Mouse (Mus musculus) c-Kit-positive CD71-negative TER-119-negative erythroid progenitor cells, embryonic 14.5 days (primary cell): ENCODE measurements around the gene AC134908.4.

Experiments used
- DNase-seq: peaks from one replicate; pipeline ENCODE4 v3.0.0-alpha.2; 2013; ENCODE audit warnings: low read depth

The AC134908.4 gene

GRCm38 (mm10) chr17:25795609-25796092 is at the start of gene AC134908.4:
AC134908.4 (minus strand) TSS chr17:25795659.
- no peak for DNase-seq

GRCm38 (mm10) chr17:25844396-25844901 is 49.0 kb upstream of the AC134908.4 start, which contains the start of gene Rhot2:
Rhot2 (minus strand) TSS chr17:25844851.
- peak; percentile 93 for DNase-seq

GRCm38 (mm10) chr17:25843636-25844395 is 48.4 kb upstream of the AC134908.4 start:
- no peak for DNase-seq

DNA sequence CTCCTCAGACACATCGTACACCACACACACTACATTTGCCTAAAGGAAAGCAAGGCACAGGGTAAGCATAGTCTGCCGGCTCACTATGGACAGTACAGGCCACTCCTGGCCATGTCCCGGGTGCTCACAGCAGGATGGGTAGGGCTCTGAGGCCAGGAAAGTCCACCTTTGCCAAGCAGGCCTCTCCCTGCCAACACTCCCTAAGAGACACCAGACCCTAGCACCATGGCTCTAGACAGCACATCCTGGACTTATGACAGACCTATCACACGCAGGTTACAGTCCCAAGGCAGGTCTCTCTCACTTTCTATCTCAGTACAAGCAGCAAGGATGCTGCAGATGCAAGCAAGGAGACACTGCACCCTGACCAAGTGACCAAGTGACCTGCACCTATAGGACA is 47.7 kb upstream of the AC134908.4 start:
- no peak for DNase-seq

DNA sequence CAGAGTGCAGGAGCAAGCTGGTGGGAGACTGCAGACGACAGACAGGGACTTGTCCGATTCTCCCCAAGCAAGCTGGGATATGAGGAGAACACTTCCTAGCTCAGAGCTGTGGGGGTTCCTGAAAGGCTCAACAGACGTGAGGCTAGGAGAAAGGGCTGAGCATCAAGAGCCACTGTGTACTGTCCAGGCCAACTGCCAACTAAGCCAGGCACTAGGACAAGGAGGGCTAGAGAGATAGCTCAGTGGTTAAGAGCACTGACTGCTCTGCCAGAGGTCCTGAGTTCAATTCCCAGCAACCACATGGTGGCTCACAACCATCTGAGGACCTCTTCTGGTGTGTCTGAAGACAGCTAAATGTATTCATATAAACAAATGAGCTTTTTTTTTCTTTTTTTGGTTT is 47.0 kb upstream of the AC134908.4 start:
- DNase-seq, result no peak

DNA sequence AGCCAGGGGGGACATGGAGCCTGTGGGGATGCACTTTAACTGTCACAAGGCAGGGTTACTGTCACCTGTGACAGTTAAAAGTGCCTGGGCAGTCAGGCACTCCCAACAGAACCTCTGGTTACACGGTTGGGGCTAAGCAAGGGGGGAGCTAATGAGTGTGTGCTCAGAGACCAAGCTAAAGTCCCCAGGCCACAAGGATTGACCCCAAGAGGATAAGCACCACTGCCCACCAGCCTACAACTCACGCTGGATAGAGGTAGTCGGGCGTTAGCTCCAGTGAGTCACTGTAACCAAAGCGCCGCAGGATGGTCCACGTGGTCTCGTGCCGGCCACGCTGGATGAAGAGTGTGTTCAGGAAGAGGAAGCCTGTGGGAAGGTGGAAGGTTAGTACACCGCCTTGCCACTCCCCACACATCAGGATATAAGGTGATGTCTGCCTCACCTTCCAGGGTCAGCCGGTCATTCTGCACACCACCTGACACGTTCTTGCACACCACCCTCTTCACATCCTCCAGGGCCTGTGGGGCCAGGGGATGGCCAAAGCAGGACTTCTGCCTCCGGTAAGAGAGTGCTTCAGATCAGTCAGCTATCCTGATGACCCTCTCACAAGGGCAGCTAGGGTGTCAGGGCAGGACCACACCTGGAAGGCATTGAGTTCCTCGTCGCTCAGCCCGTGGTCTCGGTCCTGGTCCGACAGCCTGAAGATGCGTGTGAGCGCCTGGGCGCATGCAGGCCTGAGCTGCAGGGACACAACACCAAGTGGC is 45.8 kb upstream of the AC134908.4 start, which contains the start of gene Gm20683:
Gene Gm20683 (minus strand): TSS at position 647 of the 764 bp plus-strand sequence.
- no peak for DNase-seq

DNA sequence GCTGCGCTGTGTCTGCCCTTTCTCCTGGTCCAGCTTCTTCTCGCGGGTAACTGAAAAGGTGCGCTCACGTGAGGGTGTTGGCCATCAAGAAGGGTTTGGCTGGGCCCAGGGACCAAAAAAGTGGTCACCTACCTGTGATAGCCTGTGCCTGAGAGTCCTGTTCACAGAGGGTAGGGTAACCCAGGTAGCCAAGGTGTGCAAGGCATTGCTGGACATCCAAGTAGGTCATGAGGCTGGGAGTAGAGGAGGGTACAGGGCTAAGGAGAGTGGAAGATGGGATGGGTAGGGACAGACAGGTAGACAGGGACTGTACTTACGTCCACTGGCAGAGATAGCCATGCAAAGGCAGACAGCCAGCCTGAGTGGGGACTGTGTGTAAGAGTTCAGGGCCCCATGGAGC is 45.1 kb upstream of the AC134908.4 start:
- DNase-seq, result no peak

GRCm38 (mm10) chr17:25839455-25840235 is 44.2 kb upstream of the AC134908.4 start:
- no peak for DNase-seq

DNA sequence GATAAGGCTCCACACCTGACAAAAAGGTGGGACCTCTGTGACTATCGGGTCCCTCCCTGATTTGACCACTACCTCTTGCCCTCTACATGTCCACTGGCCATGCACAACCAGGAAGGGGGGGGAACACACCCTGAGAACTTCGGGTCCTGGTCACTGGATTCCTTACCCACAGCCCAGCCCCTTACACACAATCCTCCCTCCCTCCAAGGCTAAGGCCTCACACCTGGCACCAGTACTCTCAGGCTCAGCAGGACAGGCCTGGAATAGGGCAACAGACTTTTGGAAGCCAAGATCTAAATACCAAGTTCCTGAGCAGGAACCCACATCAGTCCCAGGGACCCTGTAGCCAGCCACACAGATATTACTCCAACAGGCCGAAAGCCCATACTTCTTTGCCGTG is 43.4 kb upstream of the AC134908.4 start:
- DNase-seq, result no peak

DNA sequence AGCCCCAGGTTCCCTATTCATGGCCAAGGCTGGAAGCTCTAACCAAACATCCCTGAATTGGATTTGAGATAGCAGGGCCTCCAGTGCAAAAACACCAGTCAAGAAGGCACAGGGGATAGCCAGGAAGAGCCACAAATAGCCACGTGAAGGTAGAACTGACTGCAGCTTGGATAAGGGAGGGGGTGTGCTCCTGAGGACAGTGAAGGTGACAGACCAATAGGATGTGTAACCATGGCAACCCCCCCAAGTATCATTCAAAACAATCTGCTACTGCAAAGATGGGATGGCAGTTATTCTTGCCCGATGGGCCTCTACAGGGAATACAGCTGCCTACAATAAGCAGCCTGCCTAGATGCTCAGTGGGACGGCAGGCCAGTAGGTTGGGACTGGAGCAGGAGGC is 42.1 kb upstream of the AC134908.4 start:
- DNase-seq, result no peak

- no peak for DNase-seq
Observed at GRCm38 (mm10) chr17:25837076-25837410, 41.6 kb upstream of the AC134908.4 start, which contains the start of gene Rhbdl1. Rhbdl1 (minus strand) TSS chr17:25837295.

DNA sequence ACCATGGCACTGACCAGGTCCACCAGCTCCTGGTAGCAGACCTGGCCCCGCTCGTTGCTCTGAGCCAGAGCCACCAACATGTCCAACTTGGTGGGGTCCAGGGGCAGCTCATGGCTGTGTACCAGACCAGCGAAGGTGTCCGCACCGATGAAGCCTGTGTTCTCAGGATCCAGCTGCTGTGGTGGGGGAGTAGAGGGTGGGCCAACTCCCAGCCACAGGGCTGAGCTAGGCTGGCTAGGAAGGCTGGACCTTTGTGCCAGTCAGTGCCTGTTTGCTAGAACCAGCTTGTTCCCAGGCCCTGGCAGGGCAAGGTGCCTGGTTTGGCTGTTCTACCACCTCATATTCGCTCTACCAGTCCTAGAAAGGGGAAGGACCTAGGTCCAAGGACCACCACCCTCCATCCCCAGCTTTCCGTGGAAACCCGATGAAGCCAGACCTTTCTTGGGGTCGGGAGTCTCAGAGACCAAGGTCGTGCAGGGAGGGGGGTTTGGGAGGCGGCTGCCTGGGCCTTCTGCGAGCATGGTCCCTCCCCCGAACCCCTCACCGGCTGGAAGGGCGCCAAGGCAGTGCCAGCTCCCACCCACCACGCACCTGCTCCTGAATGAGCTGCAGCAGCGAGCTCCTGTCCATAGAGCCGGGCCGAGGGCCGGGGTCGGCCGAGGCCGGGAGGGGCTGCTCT is 41.1 kb upstream of the AC134908.4 start:
- DNase-seq, result no peak

GRCm38 (mm10) chr17:25835816-25836215 is 40.4 kb upstream of the AC134908.4 start:
- no peak for DNase-seq

DNA sequence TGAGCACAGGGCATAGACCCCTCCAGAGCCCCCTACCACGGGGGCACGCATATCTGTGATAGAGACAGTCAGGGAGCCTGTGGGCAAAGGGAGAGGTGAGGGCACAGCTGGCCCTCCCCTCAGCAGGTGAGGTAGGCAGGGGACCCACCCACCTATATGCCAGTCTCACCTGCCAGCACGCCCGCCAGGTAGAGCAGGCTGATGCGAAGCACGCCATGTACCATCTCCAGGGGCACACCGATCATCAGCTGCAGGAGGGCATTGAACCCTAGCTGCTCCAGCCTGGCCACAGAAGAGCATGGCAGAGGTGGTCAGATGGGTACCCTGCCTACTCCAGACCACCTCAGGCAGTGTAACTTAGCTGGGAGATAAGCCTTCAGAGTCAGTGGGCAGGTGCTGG is 39.8 kb upstream of the AC134908.4 start:
- no peak for DNase-seq

DNA sequence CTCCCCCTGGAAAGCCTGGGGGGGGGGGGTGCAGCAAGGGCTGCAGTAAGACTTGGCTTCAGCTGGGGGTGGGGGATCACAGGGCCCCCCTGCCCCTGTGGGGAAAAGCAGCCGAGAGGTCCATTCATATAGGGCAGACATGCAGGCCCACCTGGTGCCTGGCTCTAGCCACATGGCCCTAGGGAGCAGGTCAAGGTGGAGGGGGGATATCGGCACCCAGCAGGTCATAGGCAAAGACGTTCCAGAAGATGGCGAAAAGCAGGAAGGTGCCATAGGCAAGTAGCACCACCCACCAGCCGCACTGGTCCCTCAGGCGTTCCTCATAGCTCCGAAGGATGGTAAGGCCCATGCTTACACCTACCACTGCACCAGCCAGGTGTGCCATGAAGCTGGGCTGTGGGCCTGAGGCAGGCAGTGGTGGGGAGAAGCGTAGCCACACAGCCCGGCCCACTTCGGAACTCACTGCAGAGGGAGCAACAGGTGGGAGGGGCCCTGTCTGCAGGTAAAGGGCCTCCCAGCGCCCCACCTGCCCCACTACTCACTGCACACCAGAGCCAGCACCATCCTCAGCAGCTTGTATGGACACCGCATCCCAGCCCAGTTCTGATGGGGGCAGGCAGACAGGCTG is 39.2 kb upstream of the AC134908.4 start:
- no peak for DNase-seq

- no peak for DNase-seq
Observed at GRCm38 (mm10) chr17:25833961-25834594, 38.6 kb upstream of the AC134908.4 start.

DNA sequence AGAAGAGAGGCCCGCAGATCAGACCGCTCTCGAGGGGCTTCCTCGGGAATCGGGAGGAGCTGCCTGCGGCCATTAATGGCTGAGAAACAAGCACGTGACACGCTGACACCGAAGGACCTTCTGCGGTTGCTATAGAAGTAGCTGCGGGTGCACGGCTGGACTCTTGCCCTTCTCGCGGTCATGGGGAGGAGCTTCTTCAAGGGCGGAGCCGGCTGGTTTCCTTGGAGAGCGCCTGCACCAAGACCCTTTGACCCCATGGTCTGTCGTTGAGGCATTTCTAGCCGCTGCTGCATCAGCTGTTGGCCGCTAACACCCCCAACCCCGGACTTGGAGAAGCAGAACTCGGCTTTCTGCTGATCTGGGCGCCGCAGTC is 37.8 kb upstream of the AC134908.4 start, which contains the start of gene Stub1:
Gene Stub1 (minus strand): TSS at position 114 of the 373 bp plus-strand sequence.
- DNase-seq, result peak; percentile 64

- peak; percentile 97 for DNase-seq
Observed at GRCm38 (mm10) chr17:25832436-25833290, 37.2 kb upstream of the AC134908.4 start.
